Mouse (Mus musculus): ENCODE results near the gene Rnf34.

The Rnf34 gene

GRCm38 (mm10) chr5:122873573-122873972 is 23.7 kb downstream of the Rnf34 start:
- DNase-seq: no peak

GRCm38 (mm10) chr5:122874359-122874758 is 24.5 kb downstream of the Rnf34 start:
- DNase-seq: no peak

DNA sequence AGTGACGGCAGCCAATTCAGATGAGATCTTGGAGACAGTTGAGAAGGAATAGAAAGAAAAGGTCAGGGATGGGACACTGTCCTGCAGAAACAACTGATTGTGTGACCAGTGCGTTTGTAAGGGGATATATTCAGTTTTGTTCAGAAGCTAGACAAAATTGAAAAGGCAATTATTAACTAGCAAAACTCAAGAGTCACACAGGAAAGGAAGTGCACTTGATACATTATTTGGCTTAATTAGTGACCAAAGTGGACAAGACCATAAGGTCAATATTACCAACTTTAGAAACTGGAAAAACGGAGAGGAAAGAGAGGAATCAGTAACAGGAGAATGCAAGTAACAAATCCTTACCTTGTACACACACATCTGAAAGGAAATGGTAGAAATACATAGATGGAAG is 26.8 kb downstream of the Rnf34 start:
- no peak for DNase-seq

DNA sequence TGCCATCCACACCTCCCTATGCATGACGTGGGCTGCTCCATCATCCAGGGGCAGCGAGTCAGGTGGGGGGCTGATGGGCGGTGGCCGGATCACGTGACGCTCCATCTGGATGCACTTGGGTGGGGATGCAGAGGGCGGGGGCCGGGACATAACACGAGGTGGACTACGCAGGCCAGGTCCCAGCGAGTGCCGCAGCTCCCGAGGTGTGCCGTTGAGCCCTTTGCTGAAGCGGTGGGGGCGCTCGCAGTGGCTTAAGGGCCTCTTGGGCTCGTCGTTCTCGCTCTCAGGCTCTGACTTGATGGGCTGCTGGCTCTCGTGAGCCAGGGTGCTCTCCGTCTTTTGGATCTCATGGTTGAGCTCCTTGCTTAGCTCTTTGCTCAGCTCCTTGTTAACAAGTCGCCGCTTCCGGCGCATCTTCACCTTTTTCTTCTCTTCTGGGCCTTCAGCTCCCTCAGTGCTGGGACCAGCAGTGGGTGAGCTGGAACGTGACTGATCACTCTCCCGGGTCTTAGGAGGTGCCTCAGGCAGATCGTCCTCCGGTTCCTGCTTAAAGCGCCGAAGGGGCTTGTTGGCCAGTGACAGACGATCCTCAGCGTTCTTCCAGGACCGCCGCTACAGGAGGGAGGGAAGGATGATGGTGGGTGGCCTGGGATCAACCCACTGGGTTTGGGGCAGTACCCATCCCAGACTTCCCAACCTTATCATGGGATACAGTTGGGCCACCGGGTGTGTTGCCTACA is 30.6 kb downstream of the Rnf34 start:
- DNase-seq: peak in 1 of 2 experiments; percentile 11

- DNase-seq: peak; percentile 84 to 88
Measured at GRCm38 (mm10) chr5:122881313-122881712, 31.5 kb downstream of the Rnf34 start.

GRCm38 (mm10) chr5:122882256-122883050 is 32.6 kb downstream of the Rnf34 start:
- no peak for DNase-seq

- peak in 1 of 2 experiments; percentile 13 for DNase-seq
Measured at GRCm38 (mm10) chr5:122883237-122883636, 33.4 kb downstream of the Rnf34 start.

DNA sequence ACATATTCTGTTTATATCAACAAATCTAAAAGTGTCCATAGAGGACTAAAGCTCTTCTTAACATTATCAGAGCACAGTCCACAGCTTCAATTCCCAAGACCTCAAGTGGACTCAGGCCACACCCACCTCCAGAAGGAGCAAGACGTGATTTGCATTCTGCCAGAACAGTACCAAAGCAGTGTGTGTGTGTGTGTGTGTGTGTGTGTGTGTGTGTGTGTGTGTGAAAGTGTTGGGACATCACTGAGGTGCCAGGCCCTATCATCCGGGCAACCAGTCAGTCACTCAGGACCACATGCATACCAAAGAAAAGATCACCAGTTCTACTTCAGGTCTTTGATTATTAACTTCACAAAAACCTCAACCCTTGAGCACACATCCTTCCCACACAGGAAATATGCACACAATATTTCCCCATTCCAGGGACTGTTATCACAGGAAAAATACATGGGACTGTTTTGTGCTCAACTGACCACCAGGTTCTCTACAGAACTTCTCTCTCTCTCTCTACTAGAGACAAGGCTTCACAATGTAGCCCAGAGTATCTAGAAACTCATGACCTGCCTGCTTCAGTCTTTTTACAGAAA is 33.9 kb downstream of the Rnf34 start:
- DNase-seq: no peak

GRCm38 (mm10) chr5:122884594-122885348 is 34.9 kb downstream of the Rnf34 start:
- no peak for DNase-seq

DNA sequence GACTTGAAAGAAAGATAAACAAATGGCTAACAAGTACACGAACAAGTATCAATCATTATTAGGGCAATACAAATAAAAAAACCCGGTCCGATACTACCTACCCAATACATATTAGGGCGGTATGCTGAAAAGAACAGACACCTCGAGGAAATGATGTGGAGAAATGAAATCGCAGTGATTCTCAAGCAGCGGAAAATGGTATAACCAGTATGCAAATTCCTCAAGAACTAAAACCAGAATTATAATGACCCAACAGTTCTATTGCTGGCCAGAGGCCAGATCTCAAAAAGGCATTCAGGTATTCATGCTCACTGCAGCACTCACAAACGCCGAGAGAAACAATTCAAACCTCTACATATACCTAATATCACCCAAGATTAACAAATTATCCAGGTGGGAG is 37.2 kb downstream of the Rnf34 start:
- no peak for DNase-seq

DNA sequence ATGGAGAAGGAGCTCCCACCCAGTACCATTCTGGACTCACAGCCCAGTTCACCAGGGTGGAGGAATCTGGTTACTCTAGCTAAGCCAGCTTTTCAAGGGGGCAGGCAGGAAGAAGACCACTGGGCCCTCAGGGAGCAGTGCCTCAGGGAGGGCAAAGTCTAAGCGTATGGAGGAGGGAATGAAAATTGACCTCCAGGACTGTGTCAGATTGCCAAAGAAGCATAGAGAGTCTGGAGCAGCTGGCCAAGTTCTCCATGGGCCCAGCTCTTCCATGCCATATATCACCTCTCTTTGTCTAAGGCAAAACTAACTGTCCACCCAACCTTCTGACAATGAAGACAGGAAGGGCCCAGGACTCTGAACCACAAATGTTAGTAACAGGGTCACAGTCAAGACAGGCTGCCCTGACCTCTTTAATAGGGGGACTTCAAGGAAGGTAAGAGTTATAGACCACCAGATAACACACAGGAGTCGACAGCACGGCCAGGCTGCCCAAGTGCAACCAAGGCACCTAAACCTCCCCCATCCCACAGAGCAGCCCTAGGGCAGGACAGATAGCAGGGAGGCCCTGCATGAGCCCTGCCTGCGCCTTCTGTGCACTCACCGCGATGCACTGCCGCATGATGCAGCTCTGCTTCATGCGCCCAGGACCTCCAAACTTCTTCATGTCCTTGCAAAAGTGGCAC is 38.2 kb downstream of the Rnf34 start:
- DNase-seq: no peak

DNA sequence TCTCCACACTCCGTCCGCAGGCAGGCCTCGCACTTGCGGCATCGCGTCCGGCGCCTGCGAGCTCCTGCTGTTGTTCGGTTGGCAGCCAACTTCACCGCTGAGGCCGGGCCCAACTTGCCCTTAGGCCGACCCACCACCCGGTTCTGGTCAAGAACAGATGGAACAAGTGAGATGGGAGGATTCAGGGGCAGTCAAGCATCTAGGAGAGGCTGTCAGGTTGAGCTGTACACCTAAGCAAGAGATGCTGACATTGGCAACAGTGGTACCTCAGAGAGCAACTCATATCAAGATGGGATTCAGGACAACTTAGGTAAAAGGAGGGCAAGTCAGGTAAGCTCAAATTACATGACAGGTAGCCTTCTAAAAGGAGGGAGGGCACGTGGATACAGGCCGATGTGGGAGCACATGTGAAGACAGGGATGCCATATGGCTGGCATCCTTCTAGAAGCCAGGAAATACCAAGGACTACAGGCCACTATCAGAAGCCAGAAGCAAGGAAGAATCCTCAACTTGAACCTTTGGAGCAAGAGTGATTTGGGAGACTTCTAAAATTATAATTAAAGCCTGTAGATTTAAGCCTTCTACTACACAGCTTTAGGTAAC is 38.9 kb downstream of the Rnf34 start:
- DNase-seq: no peak

- DNase-seq: no peak
Measured at GRCm38 (mm10) chr5:122890396-122890795, 40.5 kb downstream of the Rnf34 start.

GRCm38 (mm10) chr5:122893270-122893669 is 43.4 kb downstream of the Rnf34 start:
- no peak for DNase-seq

GRCm38 (mm10) chr5:122894007-122894637 is 44.3 kb downstream of the Rnf34 start:
- DNase-seq: peak; percentile 77 to 79

DNA sequence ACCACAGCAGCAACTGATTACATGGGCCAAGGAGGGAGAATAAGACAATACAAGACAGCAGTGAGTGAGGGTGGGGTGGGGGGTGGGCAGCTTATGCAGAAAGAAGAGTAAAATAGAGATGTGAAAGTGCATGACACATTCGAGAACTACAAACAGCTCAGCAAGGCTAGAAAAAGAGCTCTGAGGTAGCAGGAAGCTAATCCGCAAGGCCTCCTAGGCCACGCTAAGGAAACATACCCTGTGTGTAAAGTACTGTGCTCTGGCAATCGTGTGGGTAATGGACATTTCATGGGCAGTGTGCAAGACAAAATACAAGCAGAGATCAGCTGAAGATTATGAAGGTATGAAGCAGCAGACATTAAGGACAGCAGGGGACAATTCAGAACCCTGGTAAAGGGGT is 45.0 kb downstream of the Rnf34 start:
- no peak for DNase-seq

DNA sequence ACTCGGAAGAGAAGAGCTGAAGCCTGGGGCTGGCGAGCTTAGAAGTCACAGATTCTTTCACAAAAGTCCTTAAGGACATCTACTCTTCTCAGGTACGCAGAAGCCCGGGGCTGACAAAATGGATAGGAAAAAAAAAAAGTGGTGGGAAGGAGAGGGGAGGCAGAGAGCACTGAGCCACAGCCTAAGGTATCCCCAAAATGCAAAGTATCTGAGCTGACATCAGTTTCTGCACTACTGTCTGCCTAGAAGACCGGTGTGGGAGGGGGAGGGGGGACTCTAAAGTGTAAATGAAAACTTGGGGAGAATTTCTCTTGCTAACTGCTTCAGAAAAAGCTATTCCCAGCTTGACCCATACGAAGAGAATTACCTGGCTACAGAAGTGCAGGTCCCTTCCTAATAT is 48.3 kb downstream of the Rnf34 start:
- DNase-seq: no peak

DNA sequence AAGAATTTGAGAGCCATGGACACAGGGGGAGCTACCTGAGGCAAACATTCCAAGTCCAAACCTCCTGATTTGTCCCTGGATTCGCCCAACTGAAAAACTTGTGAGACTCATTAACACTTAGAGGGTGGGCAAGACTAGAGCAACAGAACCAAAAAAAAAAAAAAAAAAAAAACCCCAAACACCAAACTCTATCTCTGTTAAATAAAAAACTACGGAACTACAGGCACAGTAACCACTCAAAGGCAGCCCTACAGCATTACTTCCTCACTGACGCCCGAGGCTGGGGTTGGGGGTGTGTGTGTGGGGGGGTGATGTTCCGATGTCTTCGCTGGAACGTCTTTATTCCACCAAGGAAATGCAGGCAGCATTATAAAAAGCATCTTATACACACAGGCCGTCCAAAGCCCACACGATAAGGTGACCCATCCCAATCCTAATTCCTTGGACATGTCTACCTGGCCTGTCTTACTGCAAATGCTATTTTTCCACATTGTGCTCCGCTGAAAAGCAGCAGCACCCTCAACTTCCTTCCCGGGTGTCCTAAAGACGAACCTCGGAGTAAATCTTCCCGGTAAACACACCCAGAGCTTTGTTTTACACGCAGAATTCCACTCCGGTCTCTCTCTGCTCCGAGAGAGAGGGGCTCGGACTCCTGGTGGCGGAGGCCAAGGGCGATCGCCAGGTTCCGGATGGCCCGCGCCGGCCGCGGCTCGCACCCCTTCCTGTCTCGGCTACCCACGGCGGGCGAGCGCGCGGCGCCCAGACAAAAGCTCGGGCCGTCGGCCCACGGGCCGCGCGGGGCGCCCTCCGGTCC is 49.3 kb downstream of the Rnf34 start:
- peak; percentile 48 to 64 for DNase-seq

DNA sequence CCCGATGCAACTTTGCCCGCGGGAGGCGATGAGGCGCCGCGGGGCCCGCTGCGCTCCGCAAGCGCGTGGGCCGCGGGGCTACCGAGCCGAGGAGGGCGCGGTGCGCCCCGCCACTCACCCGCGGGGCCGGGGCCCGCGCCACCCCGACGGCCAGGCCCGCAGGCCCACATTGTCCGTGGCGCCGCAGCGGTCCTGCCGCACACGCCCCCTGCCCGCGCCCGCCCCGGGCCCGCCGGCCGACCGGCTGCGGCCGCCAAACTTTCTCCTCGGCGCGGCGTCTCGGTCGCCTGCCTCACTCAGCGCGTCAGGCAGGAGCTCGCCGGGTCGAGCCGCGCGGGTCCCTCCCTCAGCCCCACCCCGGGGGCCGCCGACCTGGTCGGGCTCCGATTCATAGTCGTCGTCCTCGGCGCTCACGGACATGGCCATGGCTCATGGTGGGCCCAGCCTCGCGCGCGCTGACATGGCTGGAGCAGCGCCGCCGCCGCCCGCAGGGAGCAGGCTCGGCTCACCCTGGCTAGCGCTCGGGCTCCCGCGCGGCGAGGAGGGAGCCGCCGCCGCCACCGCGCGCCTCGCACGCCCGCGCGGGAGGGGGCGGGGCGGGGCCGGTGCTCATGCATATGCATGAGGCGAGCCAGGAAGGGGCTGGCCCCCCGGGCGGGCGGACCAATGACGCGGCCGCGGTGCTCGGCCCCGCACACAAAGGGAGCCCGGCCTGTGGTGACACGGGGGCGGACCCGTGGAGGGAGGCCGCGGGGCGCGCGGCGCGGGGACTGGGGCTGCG is 50.1 kb downstream of the Rnf34 start:
- peak; percentile 94 to 96 for DNase-seq
